Mouse (Mus musculus) lung, embryonic 15.5 days (tissue): Measurements from ENCODE around the gene Zdhhc14. TPM values are rescaled to one million over a fixed set of nuclear protein-coding genes. Genes with fewer than 3 reads are reported as not detected.

Source experiments
- ATAC-seq: fragments of 200-750 bp; cut with Nextera tagmentation; 2 replicates; pipeline ENCODE4 v1.8.0; 2017; ENCODE audit warnings: moderate number of reproducible peaks, borderline replicate concordance; ENCODE audit not compliant: low FRiP score, low TSS enrichment; ENCODE audit errors: extremely low read depth
- H3K27ac ChIP-seq: fragments of 300-500 bp; sonication (generic); 2 replicates; pipeline ENCODE4 v1.5.1; 2015; ENCODE audit warnings: moderate library complexity, mild to moderate bottlenecking, inconsistent platforms
- H3K27me3 ChIP-seq: fragments of 300-500 bp; sonication (generic); 2 replicates; pipeline ENCODE4 v1.6.1; 2015; ENCODE audit warnings: inconsistent platforms
- H3K36me3 ChIP-seq: fragments of 300-500 bp; sonication (generic); 2 replicates; pipeline ENCODE4 v1.6.1; 2015; ENCODE audit warnings: inconsistent platforms
- H3K4me1 ChIP-seq: fragments of 300-500 bp; sonication (generic); 2 replicates; pipeline ENCODE4 v1.6.1; 2015; ENCODE audit warnings: inconsistent platforms
- H3K4me2 ChIP-seq: fragments of 300-500 bp; sonication (generic); 2 replicates; pipeline ENCODE4 v1.6.1; 2015; ENCODE audit warnings: inconsistent platforms, mild to moderate bottlenecking, moderate library complexity
- H3K4me3 ChIP-seq: fragments of 300-500 bp; sonication (generic); 2 replicates; pipeline ENCODE4 v1.5.1; 2015; ENCODE audit warnings: mild to moderate bottlenecking, inconsistent platforms
- H3K9ac ChIP-seq: fragments of 300-500 bp; sonication (generic); 2 replicates; pipeline ENCODE4 v1.6.1; 2015; ENCODE audit warnings: inconsistent platforms
- H3K9me3 ChIP-seq: fragments of 300-500 bp; sonication (generic); 2 replicates; pipeline ENCODE4 v1.6.1; 2016; ENCODE audit warnings: inconsistent platforms
- WGBS: fragments of 180-500 bp; shearing (Covaris S2); methylation state at CpG from one replicate; pipeline ENCODE4 v1.1.7; 2015; 5-methylcytosine and 5-hydroxymethylcytosine counted together
- polyA plus RNA-seq: library from polyadenylated mRNA; unstranded; fragments of >200 nt; fragmentation: Nextera tagmentation; extraction: Ambion mirVana; gene quantifications from 2 replicates; pipeline ENCODE4 v1.2.1, GENCODE M21; 2015

Gene Zdhhc14
- polyA plus RNA-seq, 1 experiment from 2014 or later = 1.2 TPM

GRCm38 (mm10) chr17:5752716-5753585 lies 260.6 kb downstream of the Zdhhc14 start:
- Histone ChIP-seq H3K4me3 (peak overlapping the region; percentile 42), H3K9ac (peak overlapping the region; percentile 25; the same call in 1 of the 2 replicates), H3K27ac (no peak overlapping the region), H3K4me1 (peaks cover 11% of the 10 kb centered on the region), H3K4me2 (peak overlapping the region; percentile 70), H3K9me3 (no peaks in the 10 kb centered on the region), H3K36me3 (no peaks in the 10 kb centered on the region), H3K27me3 (no peaks in the 10 kb centered on the region)
- 7% methylated on average over 29 of the region's 29 CpGs for WGBS
- ATAC-seq = peak; percentile 68; the same call in 1 of the 2 replicates

GRCm38 (mm10) chr17:5755489-5755888 lies 263.1 kb downstream of the Zdhhc14 start:
- Histone ChIP-seq H3K9ac (no peak overlapping the region), H3K4me3 (no peak overlapping the region), H3K27me3 (no peaks in the 10 kb centered on the region), H3K9me3 (no peaks in the 10 kb centered on the region), H3K27ac (no peak overlapping the region), H3K4me2 (no peak overlapping the region), H3K4me1 (peaks cover 6% of the 10 kb centered on the region), H3K36me3 (no peaks in the 10 kb centered on the region)
- 69% methylated on average over 7 of the region's 7 CpGs for WGBS
- ATAC-seq = no peak

- 66% methylated on average over 5 of the region's 5 CpGs for WGBS
- ATAC-seq = no peak
- Histone ChIP-seq H3K9me3 (no peaks in the 10 kb centered on the region), H3K4me1 (peaks cover 6% of the 10 kb centered on the region), H3K4me2 (no peak overlapping the region), H3K4me3 (no peak overlapping the region), H3K27ac (no peak overlapping the region), H3K9ac (no peak overlapping the region), H3K36me3 (no peaks in the 10 kb centered on the region), H3K27me3 (no peaks in the 10 kb centered on the region)
Measured at GRCm38 (mm10) chr17:5756065-5756464, 263.7 kb downstream of the Zdhhc14 start.

- Histone ChIP-seq H3K9me3 (no peaks in the 10 kb centered on the region), H3K4me1 (peaks cover 6% of the 10 kb centered on the region), H3K9ac (no peak overlapping the region), H3K4me3 (no peak overlapping the region), H3K27me3 (no peaks in the 10 kb centered on the region), H3K4me2 (no peak overlapping the region), H3K36me3 (no peaks in the 10 kb centered on the region), H3K27ac (no peak overlapping the region)
- 80% methylated on average over 15 of the region's 15 CpGs for WGBS
- ATAC-seq = no peak
Measured at GRCm38 (mm10) chr17:5756855-5757254, 264.5 kb downstream of the Zdhhc14 start.

- Histone ChIP-seq H3K9me3 (no peaks in the 10 kb centered on the region), H3K36me3 (no peaks in the 10 kb centered on the region), H3K9ac (no peak overlapping the region), H3K27me3 (no peaks in the 10 kb centered on the region), H3K4me3 (no peak overlapping the region), H3K27ac (no peak overlapping the region), H3K4me2 (no peak overlapping the region), H3K4me1 (no peaks in the 10 kb centered on the region)
- WGBS = 88% methylated on average over 5 of the region's 5 CpGs
- ATAC-seq = no peak
Measured at GRCm38 (mm10) chr17:5763768-5764167, 271.4 kb downstream of the Zdhhc14 start.

GRCm38 (mm10) chr17:5764270-5764669 lies 271.9 kb downstream of the Zdhhc14 start:
- Histone ChIP-seq H3K36me3 (no peaks in the 10 kb centered on the region), H3K9me3 (no peaks in the 10 kb centered on the region), H3K4me2 (no peak overlapping the region), H3K27ac (no peak overlapping the region), H3K4me1 (peaks cover 2% of the 10 kb centered on the region; the same call in 1 of the 2 replicates), H3K27me3 (no peaks in the 10 kb centered on the region), H3K9ac (no peak overlapping the region), H3K4me3 (no peak overlapping the region)
- ATAC-seq = no peak
- 48% methylated on average over 5 of the region's 5 CpGs for whole genome bisulfite sequencing

- Histone ChIP-seq H3K36me3 (no peaks in the 10 kb centered on the region), H3K9me3 (no peaks in the 10 kb centered on the region), H3K27me3 (no peaks in the 10 kb centered on the region), H3K27ac (no peak overlapping the region), H3K4me1 (peaks cover 15% of the 10 kb centered on the region), H3K9ac (no peak overlapping the region), H3K4me2 (no peak overlapping the region), H3K4me3 (no peak overlapping the region)
- no peak for ATAC-seq
- 70% methylated on average over 4 of the region's 4 CpGs for WGBS
Measured at GRCm38 (mm10) chr17:5765746-5766145, 273.4 kb downstream of the Zdhhc14 start.

- Histone ChIP-seq H3K36me3 (no peaks in the 10 kb centered on the region), H3K4me2 (no peak overlapping the region), H3K27me3 (no peaks in the 10 kb centered on the region), H3K9me3 (no peaks in the 10 kb centered on the region), H3K4me3 (no peak overlapping the region), H3K9ac (no peak overlapping the region), H3K4me1 (peaks cover 19% of the 10 kb centered on the region), H3K27ac (no peak overlapping the region)
- no peak for ATAC-seq
- WGBS = 64% methylated on average over 6 of the region's 6 CpGs
Measured at GRCm38 (mm10) chr17:5768164-5768705, 275.9 kb downstream of the Zdhhc14 start.

GRCm38 (mm10) chr17:5768810-5769520 lies 276.6 kb downstream of the Zdhhc14 start:
- H3K27ac ChIP-seq = peak overlapping the region; percentile 93
- no peak overlapping the region for H3K4me2 ChIP-seq
- no peak overlapping the region for H3K9ac ChIP-seq
- H3K36me3 ChIP-seq = no peaks in the 10 kb centered on the region
- peaks cover 19% of the 10 kb centered on the region for H3K4me1 ChIP-seq
- H3K27me3 ChIP-seq = no peaks in the 10 kb centered on the region
- H3K9me3 ChIP-seq = no peaks in the 10 kb centered on the region
- no peak for ATAC-seq
- no peak overlapping the region for H3K4me3 ChIP-seq
- 73% methylated on average over 9 of the region's 9 CpGs for WGBS

- H3K9ac ChIP-seq = 0 out of 2 replicates have a peak overlapping the region, but pooled peaks have one; percentile 37
- no peaks in the 10 kb centered on the region for H3K36me3 ChIP-seq
- H3K27me3 ChIP-seq = no peaks in the 10 kb centered on the region
- H3K27ac ChIP-seq = peak overlapping the region; percentile 93
- peak overlapping the region; percentile 63 for H3K4me2 ChIP-seq
- no peaks in the 10 kb centered on the region; the same call in 1 of the 2 replicates for H3K9me3 ChIP-seq
- peaks cover 19% of the 10 kb centered on the region for H3K4me1 ChIP-seq
- 24% methylated on average over 7 of the region's 7 CpGs for WGBS
- 0 out of 2 replicates have a peak, but pooled peaks have one; percentile 44 for ATAC-seq
- peak overlapping the region; percentile 34; the same call in 1 of the 2 replicates for H3K4me3 ChIP-seq
Measured at GRCm38 (mm10) chr17:5769776-5770175, 277.4 kb downstream of the Zdhhc14 start.

- Histone ChIP-seq H3K27me3 (no peaks in the 10 kb centered on the region), H3K4me1 (peaks cover 19% of the 10 kb centered on the region), H3K9ac (peak overlapping the region; percentile 37; the same call in 1 of the 2 replicates), H3K4me2 (peak overlapping the region; percentile 63), H3K27ac (peak overlapping the region; percentile 93), H3K9me3 (no peaks in the 10 kb centered on the region; the same call in 1 of the 2 replicates), H3K4me3 (peak overlapping the region; percentile 34), H3K36me3 (no peaks in the 10 kb centered on the region)
- 8% methylated on average over 22 of the region's 22 CpGs for WGBS
- peak; percentile 94 for ATAC-seq
Measured at GRCm38 (mm10) chr17:5770265-5771249, 278.2 kb downstream of the Zdhhc14 start.
